Mouse (Mus musculus) urinary bladder, postnatal 10 days (tissue): Measurements from ENCODE around the gene Stbd1.

ENCODE experiments used
- DNase-seq: peaks from one replicate; pipeline ENCODE4 v3.0.0; 2022; ENCODE audit warnings: low spot score

The Stbd1 gene

DNA sequence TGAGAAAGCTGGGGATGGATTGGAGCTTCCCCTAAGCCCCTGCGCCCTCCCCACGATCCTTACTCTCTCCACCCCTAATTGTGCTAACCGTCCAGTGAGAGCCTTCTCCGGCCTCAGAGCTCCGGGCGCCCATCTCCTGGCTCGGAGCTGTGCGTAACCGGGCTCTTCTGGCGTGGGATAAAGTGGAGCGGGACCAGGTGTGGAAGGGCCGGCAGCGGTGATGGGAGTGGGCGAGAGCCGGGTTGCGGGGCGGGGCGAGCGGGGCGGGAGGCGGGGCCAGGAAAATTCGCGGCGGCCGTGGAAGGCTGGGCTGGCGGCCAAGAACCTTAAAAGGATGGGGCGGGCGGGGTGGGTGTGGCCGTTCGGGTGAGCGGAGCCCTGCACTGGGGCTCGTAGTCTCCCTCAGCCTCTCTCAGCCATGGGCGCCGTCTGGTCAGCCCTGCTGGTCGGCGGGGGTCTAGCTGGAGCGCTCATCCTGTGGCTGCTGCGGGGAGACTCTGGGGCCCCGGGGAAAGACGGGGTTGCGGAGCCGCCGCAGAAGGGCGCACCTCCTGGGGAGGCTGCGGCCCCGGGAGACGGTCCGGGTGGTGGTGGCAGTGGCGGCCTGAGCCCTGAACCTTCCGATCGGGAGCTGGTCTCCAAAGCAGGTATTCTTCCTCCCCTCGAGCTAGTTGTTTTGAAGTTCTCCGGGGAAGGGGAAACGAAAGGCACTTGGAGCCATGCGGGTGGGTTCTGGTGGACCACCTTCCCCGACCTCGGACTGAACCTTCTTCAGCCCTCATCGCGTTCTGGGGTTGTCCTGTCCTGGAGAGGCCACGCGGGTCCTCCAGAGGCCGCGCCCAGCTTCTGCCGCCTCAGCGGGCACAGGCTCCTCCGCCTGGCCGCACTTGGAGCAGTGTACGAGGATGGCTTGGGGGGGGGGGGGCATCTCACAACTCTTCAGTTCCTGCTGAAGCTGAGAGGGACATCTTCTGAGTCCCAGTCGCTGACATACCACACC lies at the start of gene Stbd1:
Gene Stbd1 (plus strand): TSS at position 351 of the 1,000 bp plus-strand sequence.
- peak; percentile 35 for DNase-seq

DNA sequence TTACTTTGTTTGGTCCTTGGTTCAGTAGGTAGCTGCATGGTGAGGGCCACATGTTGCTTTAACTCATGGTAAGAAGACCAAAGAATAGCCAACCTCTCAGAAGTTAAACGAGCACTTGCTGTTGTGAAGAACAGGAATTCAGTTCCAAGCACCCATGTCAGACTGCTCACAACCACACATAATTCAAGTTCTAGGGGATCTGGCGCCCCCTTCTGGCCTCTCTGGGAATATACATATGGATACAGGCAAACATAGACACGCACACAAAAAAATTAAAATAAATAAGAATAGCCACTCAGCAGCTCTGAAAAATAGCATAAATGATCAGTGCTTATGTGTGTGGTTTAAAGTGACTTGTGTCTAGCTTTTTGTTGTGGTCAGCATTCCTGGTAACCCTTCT lies 48.9 kb upstream of the Stbd1 start:
- no peak for DNase-seq

DNA sequence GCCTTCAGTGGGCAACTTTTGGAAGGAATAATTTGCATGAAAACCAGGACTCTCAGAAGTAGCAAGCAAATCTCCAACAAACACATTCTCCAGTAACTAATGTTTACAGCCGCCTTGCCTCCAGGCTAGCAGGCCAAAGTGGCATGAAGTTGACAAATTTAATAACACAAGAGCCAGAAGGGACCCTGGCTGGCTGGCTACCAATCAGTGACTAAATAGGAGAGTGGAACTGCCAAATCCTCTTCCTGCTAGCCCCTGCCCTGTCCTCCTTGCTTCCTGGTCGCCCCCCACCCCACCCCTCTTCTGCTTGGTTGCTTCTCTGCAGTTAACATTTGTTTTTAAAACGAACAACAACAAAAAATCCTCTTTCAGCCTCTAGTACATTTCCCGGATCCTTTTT lies 48.4 kb upstream of the Stbd1 start:
- no peak for DNase-seq

DNA sequence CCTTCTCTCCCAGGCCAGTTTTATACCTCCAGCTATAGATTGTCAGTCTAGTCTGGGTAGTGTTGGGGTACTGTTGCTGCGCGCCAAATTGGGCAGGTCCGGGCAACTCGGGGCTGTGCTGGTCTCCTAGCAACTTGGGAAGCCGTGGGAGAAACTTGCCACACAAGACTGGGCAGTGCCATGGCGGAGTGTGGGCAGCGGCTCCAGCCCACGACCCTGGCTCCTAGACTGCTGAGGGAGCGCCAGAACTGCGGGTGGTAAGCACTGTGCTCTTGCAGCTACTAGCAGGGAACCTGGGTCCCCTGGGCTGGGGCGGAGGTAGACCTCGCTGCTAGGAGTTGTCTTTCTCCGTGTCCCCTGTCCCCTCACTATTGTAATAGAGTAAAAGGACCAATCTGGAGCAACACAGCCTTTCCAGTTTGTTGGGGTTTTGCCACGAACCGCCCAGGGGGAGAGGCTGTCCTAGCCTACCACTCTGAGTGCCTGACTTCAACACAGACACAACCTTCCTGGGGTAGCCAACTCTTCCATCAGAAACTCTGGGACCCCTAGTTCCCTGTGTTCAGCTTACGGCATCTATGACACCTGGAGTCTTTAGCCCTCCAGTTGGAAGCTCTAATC lies 47.8 kb upstream of the Stbd1 start, which contains the start of gene Fam47e:
Gene Fam47e (plus strand): TSS at position 179 of the 621 bp plus-strand sequence.
- DNase-seq = no peak

DNA sequence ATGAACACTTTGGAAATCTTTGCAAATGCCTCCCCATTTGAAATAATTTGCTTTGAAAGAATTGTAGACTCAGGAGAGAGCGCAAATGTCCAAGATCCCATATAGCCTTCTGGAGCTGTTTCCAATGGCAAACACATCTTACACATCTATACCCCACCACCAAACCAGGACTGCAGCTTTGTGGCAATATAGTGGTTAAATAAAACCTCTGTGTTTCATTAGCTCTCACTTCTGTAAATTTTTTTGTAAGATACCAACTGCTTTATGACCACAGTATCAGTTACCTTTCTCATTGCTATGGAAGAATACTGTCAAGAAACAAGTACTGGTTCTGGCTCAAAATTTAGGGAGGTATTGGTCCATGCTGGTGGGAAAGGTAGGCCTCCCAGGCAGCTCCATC lies 46.9 kb upstream of the Stbd1 start:
- no peak for DNase-seq

DNA sequence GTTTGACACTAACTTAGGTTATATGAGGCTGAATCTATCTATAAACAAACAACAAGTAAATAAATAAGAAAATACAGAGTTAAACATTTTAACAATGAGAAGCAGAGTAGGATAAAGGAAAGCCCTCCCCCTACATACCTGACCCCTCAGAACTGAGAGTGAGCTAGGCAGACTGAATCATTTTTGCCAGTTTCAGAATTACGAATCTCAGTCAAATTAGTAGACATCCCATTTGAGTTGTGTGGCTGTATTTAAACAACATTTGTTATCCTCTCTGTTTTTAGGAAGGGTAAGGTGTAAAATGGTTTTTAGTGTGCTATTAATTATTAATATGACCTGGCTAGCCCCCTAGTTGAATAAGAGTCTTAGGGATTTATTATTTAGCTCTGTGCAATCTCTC lies 45.3 kb upstream of the Stbd1 start:
- no peak for DNase-seq

DNA sequence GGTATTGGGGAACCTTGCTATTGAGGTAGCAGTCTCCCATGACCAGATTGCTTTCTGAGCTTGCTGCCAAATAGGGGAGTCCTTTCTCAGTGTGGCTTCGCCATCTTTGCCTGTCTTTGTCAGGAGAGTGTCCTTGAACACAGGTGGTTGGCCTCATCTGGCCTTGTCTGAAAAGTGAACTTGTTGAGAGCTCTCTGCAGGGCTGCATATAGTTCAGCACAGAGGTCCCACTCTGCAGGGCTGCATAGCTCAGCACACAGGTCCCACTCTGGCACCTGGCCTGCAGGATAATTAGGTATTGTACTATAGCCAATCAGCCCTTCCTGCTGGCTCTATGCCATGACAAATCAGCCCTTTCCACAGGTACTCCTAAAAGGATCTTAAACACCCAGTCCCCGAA lies 42.6 kb upstream of the Stbd1 start:
- no peak for DNase-seq

DNA sequence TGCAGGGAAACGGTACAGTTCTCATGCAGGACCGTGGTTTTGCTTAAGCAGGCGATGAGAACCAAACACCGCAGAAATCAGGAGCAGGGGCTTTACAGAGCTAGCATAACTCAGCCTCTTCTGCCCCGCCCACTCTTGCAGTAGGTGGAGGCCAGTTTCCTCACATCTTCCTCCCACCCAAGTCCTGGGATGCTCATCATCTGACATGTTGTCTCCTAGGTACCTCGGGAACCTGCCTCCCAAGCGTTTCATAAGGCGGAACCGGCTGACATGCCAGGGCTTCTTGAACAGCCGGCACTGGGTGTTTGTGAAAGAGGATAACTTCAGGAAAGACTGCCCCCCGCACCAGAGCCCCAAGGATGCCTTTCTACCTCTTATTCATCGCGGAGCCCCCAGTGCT lies 40.8 kb upstream of the Stbd1 start:
- no peak for DNase-seq

DNA sequence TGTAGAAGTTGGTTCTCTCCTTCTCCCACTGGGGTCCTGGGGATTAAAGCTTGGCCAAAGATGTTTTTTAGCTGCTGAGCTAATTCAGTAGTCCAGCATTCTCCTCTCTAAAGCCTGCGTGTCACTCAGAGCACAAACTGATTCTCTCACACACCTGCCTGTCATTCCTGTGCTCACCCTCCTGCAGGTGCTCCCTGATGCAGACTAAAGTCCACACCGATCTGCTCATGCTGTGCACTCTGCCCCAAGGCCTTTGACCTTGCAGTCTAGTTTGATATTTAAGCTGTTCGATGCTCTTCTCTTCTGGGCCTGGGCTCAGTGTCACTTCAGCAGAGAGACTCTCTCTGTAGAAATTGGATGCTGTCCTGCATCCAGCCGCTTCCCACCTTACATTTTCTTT lies 31.6 kb upstream of the Stbd1 start:
- no peak for DNase-seq

DNA sequence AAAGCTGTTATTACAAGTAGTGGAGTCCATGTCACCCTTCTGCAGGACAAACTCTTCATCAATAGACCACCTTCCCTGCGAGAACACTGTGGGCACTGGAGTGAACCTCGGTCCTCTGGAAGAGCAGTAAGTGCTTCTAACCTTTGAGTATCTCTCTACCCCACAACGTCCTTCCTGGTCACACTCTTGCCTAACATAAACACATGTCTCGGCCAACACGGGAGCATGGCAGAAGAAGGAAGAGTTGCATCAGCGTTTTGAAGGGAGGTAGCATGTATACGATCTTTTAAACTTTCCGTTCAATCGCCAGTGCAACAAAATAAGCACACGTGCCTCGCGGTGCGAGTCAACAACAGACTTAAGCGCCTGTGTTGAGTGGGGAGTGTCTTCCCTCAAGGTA lies 23.3 kb upstream of the Stbd1 start:
- no peak for DNase-seq

DNA sequence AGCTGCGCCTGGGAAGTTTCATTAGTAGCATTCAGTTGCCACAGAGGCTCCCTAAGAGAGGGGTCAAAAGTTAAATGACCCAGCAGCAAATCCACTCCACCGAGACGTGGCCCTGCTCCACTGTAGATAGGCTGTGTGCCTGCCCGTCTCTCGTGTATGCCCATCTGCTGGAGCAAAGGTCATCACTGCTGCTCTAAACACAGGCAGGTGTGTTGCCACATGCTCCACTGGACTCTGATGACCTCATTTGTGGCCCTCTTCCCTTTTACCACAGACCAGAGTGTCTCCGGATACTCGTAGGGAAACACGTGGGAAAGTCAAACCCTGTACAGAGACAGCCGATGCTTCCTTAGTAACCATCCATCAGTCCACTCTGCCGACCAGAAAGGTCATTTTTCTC lies 16.9 kb upstream of the Stbd1 start:
- DNase-seq = no peak

DNA sequence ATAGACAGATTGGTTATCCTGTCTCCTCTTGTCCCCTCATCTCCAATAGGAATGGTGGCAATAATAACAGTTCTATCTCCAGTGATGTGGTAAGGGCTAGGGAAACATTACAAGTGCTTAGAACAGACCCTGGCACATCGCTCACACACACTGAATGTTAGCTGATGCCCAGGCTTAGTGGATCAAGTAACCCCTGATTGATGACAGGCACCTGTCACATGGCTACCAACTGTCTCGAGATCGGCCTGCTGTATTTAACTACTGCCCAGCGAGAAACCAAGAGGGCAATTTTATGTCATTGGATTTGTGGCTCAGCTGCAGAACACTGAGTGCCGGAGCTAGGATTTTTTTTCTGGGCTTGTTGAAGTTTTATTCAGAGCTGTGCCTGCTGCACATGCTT lies 7.8 kb upstream of the Stbd1 start:
- DNase-seq = no peak

DNA sequence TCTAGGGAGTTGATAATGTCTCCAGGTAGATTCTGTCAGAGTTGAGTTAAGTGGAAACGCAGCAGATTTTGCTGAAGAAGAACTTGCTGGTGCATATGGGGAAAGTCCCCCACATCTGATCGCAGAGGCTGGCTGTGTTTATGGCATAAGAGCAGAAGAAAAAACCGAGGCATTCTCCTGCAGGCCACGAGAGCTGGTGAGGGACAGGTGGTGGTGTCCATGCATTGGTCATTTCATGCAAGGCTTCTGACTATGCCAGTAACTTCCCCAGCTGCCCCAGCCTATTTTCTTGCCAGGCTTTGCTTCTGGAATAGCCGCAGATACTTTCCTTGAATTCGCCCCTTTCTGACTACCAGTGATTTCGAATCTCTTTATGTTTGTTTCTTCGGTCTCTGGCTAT lies 6.0 kb upstream of the Stbd1 start:
- DNase-seq = no peak

DNA sequence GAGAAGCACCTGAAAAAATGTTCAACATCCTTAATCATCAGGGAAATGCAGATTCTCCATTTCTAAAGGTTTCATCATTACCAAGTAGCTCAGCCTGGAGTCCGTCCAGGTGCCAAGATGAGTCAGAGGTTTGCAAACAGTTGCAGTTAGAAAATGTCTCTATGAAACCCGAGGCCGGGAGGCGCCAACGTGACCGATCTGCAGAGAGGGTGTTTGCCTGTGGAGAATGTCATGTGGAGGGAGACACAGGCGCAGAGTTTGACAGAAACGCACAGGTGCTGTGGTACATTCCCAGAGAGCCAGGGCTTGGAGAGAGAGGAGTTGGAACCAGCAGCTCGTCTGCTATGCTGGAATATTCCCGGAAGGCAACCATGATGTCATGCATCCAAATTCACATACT lies 3.8 kb upstream of the Stbd1 start:
- no peak for DNase-seq

DNA sequence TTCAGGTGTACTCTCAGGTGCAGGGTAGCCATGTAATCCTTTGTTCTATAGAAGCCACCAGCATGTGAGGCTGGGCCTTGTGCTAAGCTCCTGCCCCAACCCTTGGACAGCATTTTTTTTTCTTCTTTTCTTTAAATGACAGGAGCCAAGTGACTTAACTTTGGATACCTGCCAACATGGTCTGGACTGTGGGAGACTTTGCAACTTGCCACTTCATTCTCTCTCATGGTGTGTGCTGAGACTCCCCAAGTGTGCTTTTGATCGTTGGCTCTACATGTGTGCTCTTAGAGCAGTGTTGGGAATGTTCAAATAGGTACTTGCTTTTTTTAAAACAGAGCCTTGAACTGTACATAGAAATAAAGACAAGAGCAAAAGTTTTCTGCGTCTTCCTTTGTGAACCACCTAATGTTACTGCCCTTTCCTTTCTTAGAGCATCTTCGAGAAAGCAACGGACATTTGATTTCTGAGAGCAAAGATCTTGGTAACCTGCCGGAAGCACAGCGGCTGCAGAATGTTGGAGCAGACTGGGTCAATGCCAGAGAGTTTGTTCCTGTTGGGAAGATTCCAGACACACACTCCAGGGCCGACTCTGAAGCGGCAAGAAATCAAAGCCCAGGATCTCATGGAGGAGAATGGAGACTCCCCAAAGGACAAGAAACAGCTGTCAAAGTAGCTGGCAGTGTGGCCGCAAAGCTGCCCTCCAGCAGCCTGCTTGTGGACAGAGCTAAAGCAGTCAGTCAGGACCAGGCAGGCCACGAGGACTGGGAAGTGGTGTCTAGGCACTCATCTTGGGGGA lies 1.8 kb downstream of the Stbd1 start:
- no peak for DNase-seq

DNA sequence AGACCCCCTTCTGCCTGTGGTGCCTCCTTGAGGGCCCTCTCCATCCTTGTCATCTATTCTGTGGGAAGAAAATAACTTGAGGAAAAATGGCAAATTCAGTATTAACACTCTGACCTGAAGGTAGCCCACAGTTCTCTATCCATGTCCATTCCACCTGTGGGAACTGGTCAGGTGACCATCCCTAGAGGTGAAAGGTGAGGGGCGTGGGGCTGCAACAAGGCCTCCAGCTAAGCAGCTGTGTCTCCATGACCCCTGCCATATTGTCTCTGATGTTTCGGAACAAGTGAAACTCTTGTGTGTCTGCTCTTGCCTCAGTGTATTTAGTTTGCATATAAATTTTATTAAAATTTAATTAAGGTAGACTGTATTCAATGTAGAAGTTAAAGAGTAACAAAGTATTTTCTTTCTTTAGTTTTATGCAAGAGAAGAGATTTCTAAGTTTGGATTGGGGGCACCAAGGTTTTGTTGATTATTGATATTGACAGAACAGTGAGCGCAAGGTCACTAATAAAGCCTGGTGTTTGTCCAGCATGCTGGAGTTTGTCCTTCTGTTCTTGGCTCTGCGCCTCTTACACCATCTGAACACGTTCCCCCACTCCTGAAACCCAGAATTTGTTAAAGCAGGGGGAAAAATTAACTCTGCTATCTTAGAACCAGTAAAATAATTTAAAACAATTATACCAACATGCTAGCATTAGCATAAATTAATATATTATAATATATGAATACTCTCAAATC lies 4.8 kb downstream of the Stbd1 start:
- no peak for DNase-seq

DNA sequence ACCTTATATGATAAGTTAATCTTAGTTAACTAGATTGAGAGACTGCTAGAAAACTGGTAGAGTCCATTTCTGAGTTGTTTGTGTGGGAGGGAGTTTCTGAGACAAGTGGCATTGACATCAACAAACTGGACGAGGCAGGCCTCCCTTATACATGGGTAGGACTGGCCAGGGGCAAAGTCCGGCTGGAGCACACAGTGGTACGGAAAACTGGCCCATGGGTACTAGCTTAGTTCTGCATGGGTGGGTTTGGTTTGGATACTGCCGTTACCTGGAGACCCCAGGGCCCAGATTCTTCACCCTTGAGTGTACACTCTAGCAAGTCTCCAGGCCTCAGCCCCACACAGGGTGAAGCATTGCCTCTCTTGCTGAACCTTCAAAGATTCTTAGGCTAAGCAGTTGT lies 9.9 kb downstream of the Stbd1 start:
- no peak for DNase-seq

DNA sequence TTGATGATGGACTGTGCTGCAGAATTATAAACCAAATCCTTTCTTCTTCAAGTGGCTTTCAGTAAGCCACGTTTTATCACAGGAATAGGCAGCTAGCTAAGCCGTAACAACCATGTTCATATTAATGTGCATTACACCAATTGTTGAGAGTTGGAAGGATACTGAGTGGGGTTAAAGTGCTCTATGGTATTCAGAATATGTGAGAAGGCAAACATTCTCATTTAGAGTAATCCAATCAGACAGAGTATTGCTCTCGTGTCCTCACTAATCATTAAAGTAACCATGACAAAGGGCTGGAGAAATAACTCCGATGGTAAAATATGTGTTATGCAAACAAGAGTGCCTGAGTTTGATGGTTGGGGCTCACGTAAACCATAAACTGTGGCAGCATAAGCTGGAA lies 19.0 kb downstream of the Stbd1 start:
- no peak for DNase-seq

DNA sequence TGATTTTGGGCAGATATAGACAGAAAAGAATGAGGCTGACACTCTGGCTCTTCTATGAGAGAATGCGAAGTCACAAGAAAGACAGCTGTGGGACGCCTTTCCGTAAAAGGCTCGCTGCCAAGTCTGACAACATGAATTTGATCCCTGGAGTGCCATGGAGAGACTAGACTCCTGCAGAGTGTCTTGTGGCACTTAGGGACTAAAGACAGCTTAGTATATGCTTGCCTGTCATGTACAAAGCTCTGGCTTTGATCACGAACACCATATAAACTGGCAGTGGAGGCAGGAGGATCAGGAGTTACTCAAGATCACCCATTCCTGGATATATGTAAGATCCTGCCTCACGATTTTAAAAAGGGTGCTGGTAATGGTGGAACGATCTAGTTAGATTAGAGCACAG lies 25.1 kb downstream of the Stbd1 start:
- DNase-seq = no peak

DNA sequence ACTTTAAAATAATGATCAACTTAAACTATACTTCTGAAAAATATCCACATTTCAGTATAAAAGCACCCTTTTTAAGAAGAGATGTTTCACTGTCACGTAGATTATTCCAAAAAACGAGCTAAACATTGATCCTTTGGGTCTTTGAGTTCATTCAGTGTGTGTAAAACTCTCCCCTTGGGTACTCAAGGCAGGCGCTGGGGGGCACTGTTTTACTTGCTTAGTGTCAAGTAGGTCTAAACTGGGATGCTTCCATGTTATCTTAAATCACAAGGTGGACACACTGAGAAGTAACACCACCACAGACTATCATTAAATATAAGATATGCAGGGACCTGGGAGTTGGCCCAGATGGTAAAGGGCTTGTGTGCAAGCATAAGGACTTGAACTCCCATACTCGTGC lies 30.7 kb downstream of the Stbd1 start:
- DNase-seq = no peak

DNA sequence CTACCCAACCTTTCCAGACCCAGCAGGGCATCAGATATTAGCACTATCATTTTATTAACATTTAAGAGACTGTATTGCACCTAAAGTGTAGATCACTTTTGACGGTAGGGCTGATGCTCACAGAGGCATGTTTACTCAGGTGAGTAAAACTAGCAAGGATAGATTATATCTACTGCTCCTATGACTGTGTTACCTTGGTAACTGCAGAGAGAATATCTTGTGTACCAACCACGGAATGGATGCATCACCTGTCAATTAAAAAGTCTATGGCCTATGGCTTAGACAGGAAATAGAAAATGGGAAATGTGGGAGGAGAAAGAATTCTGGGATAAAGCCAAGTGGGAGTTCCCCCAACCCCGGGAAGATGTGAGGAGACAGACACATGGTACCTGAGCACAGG lies 32.1 kb downstream of the Stbd1 start:
- no peak for DNase-seq

DNA sequence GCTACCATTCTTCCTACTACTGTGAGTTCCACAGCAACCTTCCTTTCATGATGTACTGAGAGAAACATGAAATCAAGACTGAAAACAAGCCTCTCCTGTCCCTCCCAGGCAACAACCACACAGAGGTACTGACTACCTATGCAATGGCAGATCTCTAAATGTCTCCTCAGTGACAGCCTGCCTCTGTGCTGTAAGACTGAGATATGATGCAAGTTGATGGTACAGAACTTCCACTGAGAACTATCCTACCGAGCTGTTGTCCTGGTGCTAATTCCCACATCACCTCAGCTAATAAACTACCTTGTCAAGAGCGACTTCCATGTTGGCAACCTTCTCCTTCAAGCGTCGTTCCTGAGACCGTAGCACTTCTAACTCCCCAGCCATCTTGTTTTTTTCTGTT lies 33.0 kb downstream of the Stbd1 start:
- DNase-seq = no peak
